Mouse (Mus musculus): Measurements from ENCODE around the gene Cbl. TPM values are rescaled to one million over a fixed set of nuclear protein-coding genes. Genes with fewer than 3 reads are reported as not detected.

The Cbl gene
- polyA plus RNA-seq, 1 experiment from 2014 or later: 20.2 TPM

DNA sequence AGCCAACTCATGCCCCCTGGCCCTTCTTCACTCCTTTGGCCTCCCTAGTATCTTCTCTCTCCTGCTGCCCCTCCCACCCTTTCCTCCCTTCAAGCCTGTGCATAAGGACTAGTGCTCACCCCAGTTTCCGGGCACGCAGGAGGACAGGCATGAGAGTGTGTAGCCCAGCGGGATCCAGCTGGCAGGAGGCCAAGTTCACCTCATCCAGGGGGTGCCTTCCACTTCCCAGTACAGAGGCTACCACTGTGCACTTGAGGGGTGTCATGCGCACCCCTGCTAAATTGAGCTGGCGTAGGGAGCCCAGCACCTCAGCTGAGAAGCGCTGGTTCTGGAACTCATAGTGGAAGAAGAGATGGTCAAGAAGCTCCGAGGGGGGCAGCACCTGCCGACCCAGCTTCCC lies 22.4 kb upstream of the Cbl start:
- peaks cover 16% of the 10 kb centered on the region for H3K27me3 ChIP-seq
- ChIA-PET CTCF (interaction anchor here (1.5 kb wide), 1 partner anchor 16 kb away, joined by 4 read pairs; the partner anchor contains the start of gene Ccdc153), POLR2A (no interaction called here)
- no peak for ATAC-seq
- in situ Hi-C loops (cut with MboI; ENCODE audit: low pct_unique_long_range_greater_than_20kb): loop anchor here (10.0 kb wide), 1 partner anchor 271 kb away; no protein-coding TSS in a partner anchor
- no peak for TF ChIP-seq CTCF (IDR thresholded peaks at IDR 0.05)
- no peak for DNase-seq (ENCODE audit: low read depth, low spot score)

DNA sequence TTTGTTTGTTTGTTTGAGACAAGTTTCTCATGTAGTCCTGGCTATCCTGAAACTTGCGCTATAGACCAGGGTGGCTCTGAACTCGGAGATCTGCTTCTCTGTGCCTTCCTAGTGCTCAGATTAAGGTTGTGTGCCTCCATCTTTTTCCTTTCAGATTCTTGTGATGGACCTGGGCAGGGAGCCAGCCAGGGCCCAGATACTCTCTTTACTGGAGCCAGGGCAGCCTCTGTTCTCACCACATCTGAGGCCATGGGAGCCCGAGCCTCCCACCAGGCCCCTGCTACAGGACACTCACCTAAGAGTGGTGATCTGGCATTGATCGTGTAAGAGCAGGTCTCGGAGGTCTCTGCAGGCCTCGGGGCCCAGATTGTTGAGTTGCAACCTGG lies 21.3 kb upstream of the Cbl start:
- CTCF ChIA-PET: no interaction called here
- ATAC-seq (no peak), DNase-seq (ENCODE audit: low read depth, low spot score) (no peak)
- peaks cover 16% of the 10 kb centered on the region for H3K27me3 ChIP-seq
- POLR2A ChIA-PET: no interaction called here
- no peak for TF ChIP-seq CTCF (IDR thresholded peaks at IDR 0.05)
- in situ Hi-C loops (cut with MboI; ENCODE audit: low pct_unique_long_range_greater_than_20kb): loop anchor here (10.0 kb wide), 1 partner anchor 270 kb away; no protein-coding TSS in a partner anchor

DNA sequence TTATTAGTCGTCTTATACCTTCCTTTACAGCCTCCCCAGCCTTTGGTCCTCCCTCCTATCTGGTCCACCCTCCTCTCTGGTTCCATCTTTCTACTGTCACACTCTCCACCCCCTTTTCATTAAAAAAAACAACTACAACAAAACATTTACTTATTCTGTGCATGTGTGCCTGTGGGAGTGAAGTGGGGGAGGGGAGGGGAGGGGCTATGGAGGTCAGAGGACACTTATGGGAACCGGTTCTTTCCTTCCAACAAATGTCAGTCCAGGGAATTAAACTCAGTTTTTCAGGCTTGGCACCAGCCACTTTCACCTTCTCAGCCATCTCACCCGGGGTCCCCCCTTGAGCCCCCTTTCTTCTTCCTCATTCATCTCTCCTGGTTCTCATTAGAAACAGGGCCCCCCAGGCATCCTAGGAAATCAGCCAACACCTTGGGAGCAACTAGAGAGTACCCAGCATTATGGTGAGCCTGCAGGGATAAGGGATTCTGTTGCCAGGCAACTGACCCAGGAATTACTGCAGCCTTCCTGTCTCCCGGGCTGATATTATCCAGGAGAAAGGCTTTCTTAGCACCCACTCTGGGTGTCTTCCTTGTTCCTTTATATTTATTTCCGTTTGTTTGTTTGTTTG lies 20.8 kb upstream of the Cbl start:
- in situ Hi-C loops (cut with MboI; ENCODE audit: low pct_unique_long_range_greater_than_20kb): loop anchor here (10.0 kb wide), 1 partner anchor 270 kb away; no protein-coding TSS in a partner anchor
- CTCF ChIA-PET: no interaction called here
- DNase-seq (ENCODE audit: low read depth, low spot score) (no peak), ATAC-seq (no peak)
- no peak for TF ChIP-seq CTCF (IDR thresholded peaks at IDR 0.05)
- peaks cover 16% of the 10 kb centered on the region for H3K27me3 ChIP-seq
- POLR2A ChIA-PET: no interaction called here

DNA sequence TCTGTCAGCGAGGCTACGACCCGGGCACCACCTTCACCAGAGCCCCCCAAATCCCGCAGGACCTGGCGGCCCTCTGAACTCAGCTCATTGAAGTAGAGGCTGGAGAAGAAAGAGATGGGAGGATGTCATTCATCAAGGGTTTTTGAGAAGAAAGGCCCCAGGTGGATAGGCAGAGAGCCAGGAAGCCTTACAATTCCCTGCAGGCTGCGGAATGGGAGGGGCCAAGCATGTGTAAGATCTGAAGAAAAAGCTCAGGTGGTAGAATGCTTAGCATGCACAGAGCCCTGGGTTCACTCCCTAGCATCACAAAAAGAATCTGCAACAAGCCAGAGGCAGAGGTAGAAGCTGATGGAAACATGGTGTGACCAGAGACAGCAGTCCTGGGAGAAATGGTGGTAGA lies 19.6 kb upstream of the Cbl start:
- H3K27me3 ChIP-seq: peaks cover 16% of the 10 kb centered on the region
- in situ Hi-C loops (cut with MboI; ENCODE audit: low pct_unique_long_range_greater_than_20kb): loop anchor here (10.0 kb wide), 1 partner anchor 269 kb away; no protein-coding TSS in a partner anchor
- TF ChIP-seq CTCF (IDR thresholded peaks at IDR 0.05): no peak
- no peak for DNase-seq (ENCODE audit: low read depth, low spot score)
- ChIA-PET CTCF (interaction anchor here (1.0 to 1.1 kb wide), 2 partner anchors 13 to 17 kb away, joined by 3 read pairs; partner anchors contain the start of gene Ccdc153), POLR2A (no interaction called here)
- ATAC-seq: no peak

DNA sequence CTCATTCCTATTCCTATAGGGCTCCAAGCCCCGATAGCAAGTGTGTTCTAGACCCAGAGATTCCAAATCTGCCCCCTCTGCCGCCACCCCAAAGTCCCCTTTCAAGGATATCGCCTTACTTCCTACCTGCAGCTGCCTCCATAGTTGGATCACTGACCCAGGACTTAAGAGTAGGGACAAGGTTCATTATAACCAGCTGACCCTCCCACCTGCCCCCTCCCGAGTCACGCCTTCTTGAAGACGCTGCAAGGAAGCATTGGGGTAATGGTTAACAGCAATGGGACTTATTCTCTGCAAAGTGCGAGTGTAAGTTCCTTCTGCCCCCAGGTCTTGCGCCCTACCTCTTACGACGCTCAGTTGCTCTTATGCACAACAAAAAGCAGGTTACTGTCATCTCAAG lies 17.5 kb upstream of the Cbl start, which contains the start of gene Pdzd3:
Pdzd3 (minus strand) TSS at position 158 of the 400 bp plus-strand sequence.
- in situ Hi-C loops (cut with MboI; ENCODE audit: low pct_unique_long_range_greater_than_20kb): loop anchor here (10.0 kb wide), 1 partner anchor 267 kb away; no protein-coding TSS in a partner anchor
- ChIA-PET CTCF (interaction anchor here (1.0 kb wide), 1 partner anchor 11 kb away, joined by 3 read pairs; the partner anchor contains the start of gene Ccdc153), POLR2A (no interaction called here)
- no peak for TF ChIP-seq CTCF (IDR thresholded peaks at IDR 0.05)
- ATAC-seq (no peak), DNase-seq (ENCODE audit: low read depth, low spot score) (no peak)
- peaks cover 24% of the 10 kb centered on the region for H3K27me3 ChIP-seq

DNA sequence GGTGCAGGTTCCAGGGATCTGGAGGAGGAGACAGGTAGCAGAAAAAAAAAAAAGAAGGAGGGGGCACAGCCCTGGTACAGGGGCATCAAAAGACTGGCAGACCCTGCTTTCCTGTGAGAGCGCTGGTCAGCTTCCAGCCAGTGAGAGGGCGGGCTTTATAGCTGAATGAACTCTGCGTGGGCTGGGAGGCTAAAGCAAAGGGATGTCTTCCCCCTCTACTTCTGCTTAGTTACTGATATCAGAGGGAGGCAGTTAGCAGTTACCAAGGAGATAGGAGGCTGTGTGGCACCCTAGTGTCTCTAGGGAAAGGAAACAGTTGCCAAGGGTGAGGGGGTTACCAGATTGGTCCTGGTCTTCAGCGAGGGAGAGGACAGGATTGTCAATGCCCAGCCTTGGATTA lies 16.6 kb upstream of the Cbl start:
- DNase-seq (ENCODE audit: low read depth, low spot score): no peak
- no peak for TF ChIP-seq CTCF (IDR thresholded peaks at IDR 0.05)
- POLR2A ChIA-PET: no interaction called here
- no peak for ATAC-seq
- H3K27me3 ChIP-seq: peaks cover 21% of the 10 kb centered on the region
- CTCF ChIA-PET: no interaction called here
- in situ Hi-C loops (cut with MboI; ENCODE audit: low pct_unique_long_range_greater_than_20kb): loop anchor here (10.0 kb wide), 1 partner anchor 266 kb away; no protein-coding TSS in a partner anchor

DNA sequence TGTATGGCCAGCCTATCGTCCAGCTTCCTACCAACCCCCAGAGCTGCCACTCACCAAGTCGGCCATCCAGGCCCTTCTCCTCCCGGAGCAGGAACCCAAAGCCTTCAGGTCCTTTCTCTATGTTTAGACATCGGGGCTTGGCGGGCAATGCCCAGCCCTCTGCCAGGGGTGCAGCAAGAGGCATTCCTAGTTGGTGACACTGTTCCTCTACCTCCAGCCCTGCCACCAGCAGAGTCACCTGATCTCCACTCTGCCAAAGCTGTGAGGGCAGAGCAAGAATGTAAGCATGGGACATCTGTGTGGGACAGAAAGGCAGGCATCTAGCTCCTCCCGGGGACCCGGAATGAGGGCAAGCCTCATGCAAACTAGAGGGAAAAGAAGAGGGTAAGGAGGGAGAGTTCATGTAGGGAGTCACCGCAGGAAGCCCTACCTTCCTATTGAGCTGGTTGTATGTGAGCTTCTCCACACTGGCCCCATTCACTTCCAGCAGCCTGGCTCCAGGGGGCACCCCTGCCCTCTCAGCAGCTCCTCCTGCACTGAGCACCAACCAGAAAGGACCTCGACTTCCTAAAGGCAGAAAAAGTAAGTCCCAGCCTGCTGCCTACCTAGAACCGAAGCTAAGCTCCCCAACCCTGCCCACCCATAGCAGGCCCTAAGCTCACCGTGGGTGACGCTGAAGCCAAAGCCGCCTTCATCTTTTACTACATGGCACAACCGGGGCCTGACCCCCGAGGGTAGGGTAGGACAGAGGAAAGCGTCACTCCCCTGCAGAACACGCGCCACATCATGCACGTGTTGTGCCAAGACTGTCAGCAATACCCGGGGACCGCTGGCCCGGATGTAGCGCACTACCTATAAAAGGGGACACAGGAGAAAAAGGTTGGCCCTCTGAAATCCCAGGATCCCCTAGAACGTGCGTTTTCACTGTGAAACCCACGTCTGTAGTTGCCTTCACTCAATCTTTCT lies 15.6 kb upstream of the Cbl start:
- POLR2A ChIA-PET: no interaction called here
- ATAC-seq (no peak), DNase-seq (ENCODE audit: low read depth, low spot score) (no peak)
- peaks cover 17% of the 10 kb centered on the region for H3K27me3 ChIP-seq
- in situ Hi-C loops (cut with MboI; ENCODE audit: low pct_unique_long_range_greater_than_20kb): loop anchor here (10.0 kb wide), 1 partner anchor 265 kb away; no protein-coding TSS in a partner anchor
- CTCF ChIA-PET: interaction anchor here (1.2 to 1.5 kb wide), 2 partner anchors 11 to 18 kb away, joined by 4 to 5 read pairs; no protein-coding TSS in a partner anchor
- TF ChIP-seq CTCF (IDR thresholded peaks at IDR 0.05): no peak

DNA sequence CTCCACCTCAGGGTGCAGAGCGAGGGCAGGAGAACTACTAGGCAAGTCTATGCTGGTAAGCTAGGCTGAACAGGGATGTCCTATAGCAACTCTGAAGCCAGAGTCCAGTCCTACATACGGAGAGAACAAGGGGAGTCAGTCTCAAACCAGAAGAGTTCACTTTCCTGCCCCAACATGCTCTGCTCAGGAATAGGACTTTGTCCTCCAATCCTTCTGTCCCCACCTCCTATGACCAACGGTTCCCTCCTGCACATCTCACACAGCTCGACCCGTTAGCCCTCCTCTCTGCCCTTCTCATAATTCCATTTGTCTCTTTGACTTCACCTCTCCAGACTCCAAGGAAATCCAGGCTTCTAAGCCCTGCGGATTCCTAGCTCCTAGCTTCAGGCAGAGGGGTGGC lies 14.1 kb upstream of the Cbl start:
- no peak for DNase-seq (ENCODE audit: low read depth, low spot score)
- H3K27me3 ChIP-seq: peaks cover 14% of the 10 kb centered on the region
- in situ Hi-C loops (cut with MboI; ENCODE audit: low pct_unique_long_range_greater_than_20kb): no loop called here
- no peak for ATAC-seq
- ChIA-PET POLR2A (no interaction called here), CTCF (interaction anchor here (0.8 to 1.5 kb wide), 2 partner anchors 10 to 20 kb away, joined by 3 to 5 read pairs; no protein-coding TSS in a partner anchor)
- TF ChIP-seq CTCF (IDR thresholded peaks at IDR 0.05): no peak

DNA sequence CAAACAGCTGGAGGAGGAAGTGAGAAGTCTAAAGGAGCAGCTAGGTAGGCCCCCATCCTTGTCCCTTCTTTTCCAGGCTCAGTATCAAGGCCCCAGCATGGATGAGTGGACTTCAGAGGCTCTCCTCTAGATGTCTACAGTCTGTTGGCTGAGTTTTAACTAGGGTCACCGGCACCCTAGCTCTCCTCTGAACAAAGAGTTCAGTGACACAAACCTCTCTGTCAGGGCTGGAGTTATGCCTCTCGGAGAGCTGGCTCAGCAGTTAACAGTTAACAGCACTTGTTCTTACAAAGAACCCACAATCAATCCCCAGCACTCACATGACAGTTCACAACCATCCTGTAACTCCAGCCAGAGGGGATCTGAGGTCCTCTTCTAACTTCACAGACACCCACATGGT lies 9.8 kb upstream of the Cbl start:
- no peak for ATAC-seq
- ChIA-PET CTCF (interaction anchor here (1.5 kb wide), 1 partner anchor 13 kb away, joined by 3 read pairs; no protein-coding TSS in a partner anchor), POLR2A (no interaction called here)
- TF ChIP-seq CTCF (IDR thresholded peaks at IDR 0.05): no peak
- in situ Hi-C loops (cut with MboI; ENCODE audit: low pct_unique_long_range_greater_than_20kb): no loop called here
- peaks cover 12% of the 10 kb centered on the region for H3K27me3 ChIP-seq
- DNase-seq (ENCODE audit: low read depth, low spot score): no peak

DNA sequence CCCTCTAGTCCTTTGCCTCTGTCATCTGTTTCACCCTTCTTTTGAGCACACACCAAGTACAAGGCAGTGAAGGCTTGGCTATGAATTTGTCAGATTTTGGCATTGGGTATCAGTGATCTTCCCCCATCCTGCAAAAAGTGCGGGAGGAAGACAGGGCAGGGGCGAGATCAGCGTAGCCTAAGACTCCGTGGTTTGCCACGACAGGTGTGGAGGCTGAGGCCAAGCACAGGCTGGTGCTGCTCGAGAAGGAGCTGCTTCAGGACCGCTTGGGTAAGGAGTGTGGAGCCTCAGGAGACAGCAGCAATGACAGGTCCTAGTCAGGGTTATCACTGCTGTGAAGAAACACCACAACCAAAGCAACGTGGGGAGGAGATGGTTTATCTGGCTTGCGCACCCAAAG lies 7.6 kb upstream of the Cbl start:
- TF ChIP-seq CTCF (IDR thresholded peaks at IDR 0.05): no peak
- no peaks in the 10 kb centered on the region for H3K27me3 ChIP-seq
- DNase-seq (ENCODE audit: low read depth, low spot score) (no peak), ATAC-seq (no peak)
- ChIA-PET POLR2A (no interaction called here), CTCF (interaction anchor here (0.6 kb wide), 1 partner anchor 89 kb away, joined by 3 read pairs; no protein-coding TSS in a partner anchor)
- in situ Hi-C loops (cut with MboI; ENCODE audit: low pct_unique_long_range_greater_than_20kb): no loop called here

All from Patski (cell line).